Mouse (Mus musculus) spleen, adult 2 months (tissue): ENCODE measurements around the gene Ptprg. TPM values are rescaled to one million over a fixed set of nuclear protein-coding genes. Genes with fewer than 3 reads are reported as not detected.

ENCODE experiments used
- DNase-seq, 2 experiments: peaks; one replicate each; pipeline versions ENCODE4 v3.0.0 to v3.0.0-alpha.2; 2012 to 2021; ENCODE audit warnings: low spot score in 2 of 2, low read depth in 1 of 2
- H3K27ac ChIP-seq: fragments of 200-500 bp; 2 replicates; pipeline ENCODE4 v1.5.1; 2012; ENCODE audit warnings: low read length, inconsistent platforms; ENCODE audit not compliant: insufficient read depth
- H3K27me3 ChIP-seq: fragments of 200-500 bp; 2 replicates; pipeline ENCODE4 v1.6.1; 2012; ENCODE audit warnings: mild to moderate bottlenecking, moderate library complexity, low read length, inconsistent platforms; ENCODE audit not compliant: control insufficient read depth, insufficient read depth
- H3K36me3 ChIP-seq: fragments of 200-500 bp; 2 replicates; pipeline ENCODE4 v1.6.1; 2012; ENCODE audit warnings: mild to moderate bottlenecking, low read length, inconsistent platforms; ENCODE audit not compliant: control insufficient read depth, insufficient read depth
- H3K4me1 ChIP-seq: fragments of 200-500 bp; 2 replicates; pipeline ENCODE4 v1.6.1; 2011; ENCODE audit warnings: inconsistent platforms; ENCODE audit not compliant: control insufficient read depth, insufficient read depth, insufficient read length
- H3K4me3 ChIP-seq: fragments of 200-500 bp; 2 replicates; pipeline ENCODE4 v1.5.1; 2011; ENCODE audit warnings: mild to moderate bottlenecking, inconsistent platforms; ENCODE audit not compliant: insufficient read depth, insufficient read length; ENCODE audit errors: extremely low read depth
- CTCF ChIP-seq: fragments of 200-500 bp; IDR thresholded peaks from 2 replicates; pipeline ENCODE4 v1.5.1; 2011; ENCODE audit warnings: mild to moderate bottlenecking, inconsistent platforms; ENCODE audit not compliant: insufficient read depth, insufficient read length, insufficient replicate concordance; ENCODE audit errors: extremely low read depth
- POLR2A ChIP-seq: fragments of 200-500 bp; IDR thresholded peaks from 2 replicates; pipeline ENCODE4 v1.6.1; 2011; ENCODE audit warnings: low read depth, low read length, inconsistent platforms
- WGBS: fragments of 180-500 bp; shearing (Covaris S2); methylation state at CpG from one replicate; pipeline ENCODE4 v1.1.7; 2018; 5-methylcytosine and 5-hydroxymethylcytosine counted together
- polyA plus RNA-seq: library from polyadenylated mRNA; depleted of rRNA; stranded (reverse); fragments of >200 nt; gene quantifications from 2 replicates; pipeline ENCODE4 v1.2.3, GENCODE M21; 2012

Ptprg gene
- polyA plus RNA-seq, 1 experiment: 4.9 TPM

DNA sequence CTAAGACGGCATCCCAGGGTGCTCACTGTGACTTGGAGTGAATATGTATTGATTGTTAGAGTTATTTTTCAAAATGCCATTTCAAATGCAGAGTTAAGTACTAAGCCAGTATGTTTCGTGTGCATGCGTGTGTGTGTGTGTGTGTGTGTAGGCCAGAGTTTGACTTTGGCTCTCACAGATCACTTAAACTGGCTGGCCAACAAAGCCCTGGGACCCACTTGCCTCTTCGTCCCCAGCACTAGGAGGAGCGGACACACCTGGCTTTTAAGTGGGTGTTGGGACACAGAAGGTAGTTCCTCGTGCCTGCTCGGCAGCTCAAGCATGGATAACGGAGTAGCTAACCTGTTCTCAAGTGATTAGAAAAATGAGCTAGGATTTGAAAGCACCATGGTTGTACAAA lies 24.6 kb downstream of the Ptprg start:
- TF ChIP-seq POLR2A (no peak), CTCF (no peak)
- no peaks in the 10 kb centered on the region for H3K27me3 ChIP-seq
- H3K4me3 ChIP-seq: no peak overlapping the region
- 88% methylated on average over 8 of the region's 8 CpGs for WGBS
- H3K4me1 ChIP-seq: no peaks in the 10 kb centered on the region
- H3K27ac ChIP-seq: no peak overlapping the region
- DNase-seq: no peak
- H3K36me3 ChIP-seq: no peaks in the 10 kb centered on the region

DNA sequence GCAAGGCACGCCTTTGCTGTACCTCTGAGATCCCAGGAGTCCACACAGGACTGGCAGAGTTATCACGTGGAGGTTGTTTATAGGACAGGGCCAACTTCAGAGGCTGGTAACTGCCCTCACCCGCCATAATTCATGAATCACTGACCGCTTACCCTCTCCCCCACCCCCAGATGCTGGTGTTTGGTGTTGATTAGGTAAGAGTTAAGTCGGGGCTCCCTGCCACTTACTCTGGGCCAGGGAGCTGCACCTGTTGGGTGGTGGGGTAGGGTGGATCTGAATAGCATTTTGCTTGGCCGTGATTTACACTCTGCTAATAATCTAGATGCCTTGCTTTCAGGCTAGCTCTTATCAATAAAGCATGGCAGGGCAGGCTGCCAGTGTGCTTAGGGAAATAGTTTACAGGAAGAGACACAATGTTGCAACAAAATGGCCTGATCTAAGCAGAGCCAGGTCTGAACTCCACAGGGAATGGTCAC lies 25.2 kb downstream of the Ptprg start:
- no peak for TF ChIP-seq CTCF
- no peak for DNase-seq

GRCm38 (mm10) chr14:11579950-11580349 lies 26.6 kb downstream of the Ptprg start:
- Histone ChIP-seq H3K4me3 (no peak overlapping the region), H3K27me3 (no peaks in the 10 kb centered on the region), H3K4me1 (no peaks in the 10 kb centered on the region), H3K27ac (no peak overlapping the region), H3K36me3 (no peaks in the 10 kb centered on the region)
- WGBS: 62% methylated on average over 1 of the region's 1 CpGs
- no peak for TF ChIP-seq POLR2A
- no peak for TF ChIP-seq CTCF
- no peak for DNase-seq

More for the DNA sequence above, 25.2 kb downstream of the Ptprg start:
- Histone ChIP-seq H3K4me1 (no peaks in the 10 kb centered on the region), H3K4me3 (no peak overlapping the region), H3K27me3 (no peaks in the 10 kb centered on the region), H3K36me3 (no peaks in the 10 kb centered on the region), H3K27ac (no peak overlapping the region)
- WGBS: 64% methylated on average over 6 of the region's 6 CpGs

DNA sequence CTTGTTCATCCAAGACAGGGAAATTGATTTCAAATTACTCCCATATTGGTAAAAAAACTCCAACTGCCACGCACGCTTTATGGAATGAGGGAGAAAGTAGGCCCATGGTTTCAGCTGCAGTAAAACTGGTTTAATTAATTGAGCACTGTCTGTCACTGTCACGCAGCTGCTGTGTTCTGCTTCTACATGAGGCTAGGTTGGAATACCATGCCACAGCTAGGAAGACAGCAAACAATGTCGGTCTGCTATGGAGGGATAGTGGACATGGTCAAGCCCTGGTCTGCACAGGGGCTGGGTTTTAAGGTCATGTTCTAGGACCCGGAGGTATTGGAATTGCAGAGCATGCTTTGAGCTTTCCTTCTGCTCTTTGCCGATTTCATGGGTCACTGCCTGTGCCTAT lies 30.9 kb downstream of the Ptprg start:
- no peaks in the 10 kb centered on the region for H3K27me3 ChIP-seq
- no peaks in the 10 kb centered on the region for H3K36me3 ChIP-seq
- DNase-seq: no peak
- 83% methylated on average over 6 of the region's 6 CpGs for WGBS
- H3K27ac ChIP-seq: no peak overlapping the region
- no peak overlapping the region for H3K4me3 ChIP-seq
- TF ChIP-seq POLR2A (no peak), CTCF (no peak)
- H3K4me1 ChIP-seq: no peaks in the 10 kb centered on the region

DNA sequence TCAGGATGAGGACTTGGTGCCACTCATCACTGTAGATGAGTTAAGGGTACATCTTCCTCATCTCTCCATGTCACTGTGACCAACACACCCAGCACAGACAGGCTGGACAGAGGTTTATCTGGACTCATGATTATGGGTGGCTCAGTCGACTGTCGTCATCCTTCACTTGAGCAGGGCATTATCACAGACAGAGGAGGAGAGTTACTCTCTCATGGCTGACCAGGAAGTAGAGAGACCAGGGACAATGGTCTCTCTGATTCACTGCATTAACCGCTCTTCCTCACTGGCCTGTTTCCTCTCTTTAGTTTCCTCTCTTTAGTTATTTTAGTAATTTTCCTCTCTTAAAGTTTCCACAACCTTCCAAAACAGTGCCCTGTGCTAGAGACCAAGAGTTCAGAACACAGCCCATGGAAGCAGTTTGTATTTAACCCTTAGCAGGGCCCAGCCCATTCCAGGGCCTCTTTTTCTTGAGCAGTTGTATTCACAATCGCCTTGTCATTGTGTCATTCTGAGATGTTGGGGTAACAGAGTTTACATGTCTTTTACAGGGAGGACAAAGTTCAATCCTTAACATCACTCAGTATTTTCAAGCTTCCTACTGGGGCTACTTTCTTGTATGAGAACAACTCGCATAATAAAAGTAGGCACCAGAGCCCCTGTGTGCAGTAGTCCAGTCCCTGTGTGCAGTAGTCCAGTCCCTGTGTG lies 31.7 kb downstream of the Ptprg start:
- TF ChIP-seq POLR2A: no peak
- no peak for TF ChIP-seq CTCF
- H3K4me3 ChIP-seq: no peak overlapping the region
- DNase-seq: no peak
- WGBS: 64% methylated on average over 5 of the region's 5 CpGs
- no peaks in the 10 kb centered on the region for H3K4me1 ChIP-seq
- no peak overlapping the region for H3K27ac ChIP-seq
- H3K27me3 ChIP-seq: no peaks in the 10 kb centered on the region
- no peaks in the 10 kb centered on the region for H3K36me3 ChIP-seq

GRCm38 (mm10) chr14:11590387-11590786 lies 37.1 kb downstream of the Ptprg start:
- Histone ChIP-seq H3K36me3 (no peaks in the 10 kb centered on the region), H3K27me3 (no peaks in the 10 kb centered on the region), H3K4me3 (no peak overlapping the region), H3K4me1 (no peaks in the 10 kb centered on the region), H3K27ac (no peak overlapping the region)
- whole genome bisulfite sequencing: 85% methylated on average over 8 of the region's 8 CpGs
- no peak for TF ChIP-seq POLR2A
- no peak for TF ChIP-seq CTCF
- no peak for DNase-seq

DNA sequence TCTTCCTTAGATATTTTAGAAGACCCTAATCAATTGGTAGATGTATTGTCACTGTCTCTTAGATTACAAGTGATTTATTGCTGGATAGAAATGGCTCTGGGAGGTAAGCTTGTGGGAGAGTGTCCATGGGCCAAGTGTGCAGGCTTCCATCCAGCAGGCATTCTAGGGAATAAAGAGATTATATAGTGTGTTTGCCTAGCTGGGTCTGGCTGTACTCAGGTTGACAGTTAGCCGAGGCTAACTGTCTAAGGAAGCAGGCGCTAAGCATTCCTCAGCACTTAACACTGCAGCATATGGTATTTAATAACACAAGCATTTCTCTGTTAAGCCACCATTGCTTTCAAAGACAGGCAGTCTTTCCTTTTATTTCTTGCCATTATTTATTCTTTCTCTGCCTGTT lies 39.3 kb downstream of the Ptprg start:
- Histone ChIP-seq H3K4me1 (no peaks in the 10 kb centered on the region), H3K36me3 (no peaks in the 10 kb centered on the region)

More for the DNA sequence above, 39.3 kb downstream of the Ptprg start:
- TF ChIP-seq CTCF: no peak
- TF ChIP-seq POLR2A: no peak
- no peaks in the 10 kb centered on the region for H3K27me3 ChIP-seq
- 83% methylated on average over 2 of the region's 2 CpGs for WGBS
- no peak overlapping the region for H3K27ac ChIP-seq
- no peak for DNase-seq
- H3K4me3 ChIP-seq: no peak overlapping the region
